Mouse (Mus musculus): Measurements from ENCODE around the gene Sgcd.

- TF ChIP-seq POLR2A (IDR thresholded peaks at IDR 0.05; ENCODE audit: insufficient read length, low read depth) (no peak), USF1 (IDR thresholded peaks at IDR 0.05; ENCODE audit: low read depth) (no peak), TCF12 (IDR thresholded peaks at IDR 0.05; ENCODE audit: insufficient read depth, poor library complexity, severe bottlenecking) (no peak), CEBPB (IDR thresholded peaks at IDR 0.05; ENCODE audit: insufficient read depth, poor library complexity, severe bottlenecking) (no peak), MAX (IDR thresholded peaks at IDR 0.05; ENCODE audit: low read depth) (no peak), POLR2AphosphoS2 (IDR thresholded peaks at IDR 0.05; ENCODE audit: insufficient read length, low read depth) (no peak), TCF3 (IDR thresholded peaks at IDR 0.05; ENCODE audit: insufficient read length, low read depth) (no peak), SRF (IDR thresholded peaks at IDR 0.05; ENCODE audit: control insufficient read depth, insufficient read length, low read depth) (no peak), REST (IDR thresholded peaks at IDR 0.05; ENCODE audit: insufficient read depth, insufficient read length) (no peak)
Observed at GRCm38 (mm10) chr11:47199106-47199505, 789.7 kb downstream of the Sgcd start.
